Mouse (Mus musculus) midbrain, embryonic 13.5 days (tissue): Measurements from ENCODE around the gene Lamtor1. TPM values are rescaled to one million over a fixed set of nuclear protein-coding genes. Genes with fewer than 3 reads are reported as not detected.

Source experiments
- ATAC-seq: fragments of 200-750 bp; cut with Nextera tagmentation; 2 replicates; pipeline ENCODE4 v1.8.0; 2017; ENCODE audit warnings: mild to moderate bottlenecking, moderate TSS enrichment, moderate library complexity
- H3K27ac ChIP-seq: fragments of 300-500 bp; sonication (generic); 2 replicates; pipeline ENCODE4 v1.5.1; 2015; ENCODE audit warnings: inconsistent platforms, mild to moderate bottlenecking, moderate library complexity
- H3K27me3 ChIP-seq: fragments of 300-500 bp; sonication (generic); 2 replicates; pipeline ENCODE4 v1.6.1; 2015; ENCODE audit warnings: mild to moderate bottlenecking, inconsistent platforms
- H3K36me3 ChIP-seq: fragments of 300-500 bp; sonication (generic); 2 replicates; pipeline ENCODE4 v1.6.1; 2015; ENCODE audit warnings: mild to moderate bottlenecking, inconsistent platforms
- H3K4me1 ChIP-seq: fragments of 300-500 bp; sonication (generic); replicated peaks from 2 replicates; pipeline ENCODE4 v1.6.1; 2015; ENCODE audit warnings: inconsistent platforms
- H3K4me2 ChIP-seq: fragments of 300-500 bp; sonication (generic); replicated peaks from 2 replicates; pipeline ENCODE4 v1.6.1; 2015; ENCODE audit warnings: moderate library complexity, mild to moderate bottlenecking, inconsistent platforms
- H3K4me3 ChIP-seq: fragments of 300-500 bp; sonication (generic); replicated peaks from 2 replicates; pipeline ENCODE4 v1.5.1; 2015; ENCODE audit warnings: mild to moderate bottlenecking, inconsistent platforms
- H3K9ac ChIP-seq: fragments of 300-500 bp; sonication (generic); replicated peaks from 2 replicates; pipeline ENCODE4 v1.6.1; 2015; ENCODE audit warnings: mild to moderate bottlenecking, inconsistent platforms
- H3K9me3 ChIP-seq: fragments of 300-500 bp; sonication (generic); 2 replicates; pipeline ENCODE4 v1.6.1; 2016; ENCODE audit warnings: mild to moderate bottlenecking, inconsistent platforms
- WGBS: fragments of 180-500 bp; shearing (Covaris S2); methylation state at CpG from one replicate; pipeline ENCODE4 v1.1.7; 2015; 5-methylcytosine and 5-hydroxymethylcytosine counted together
- polyA plus RNA-seq: library from polyadenylated mRNA; unstranded; fragments of >200 nt; fragmentation: Nextera tagmentation; extraction: Ambion mirVana; gene quantifications from 2 replicates; pipeline ENCODE4 v1.2.1, GENCODE M21; 2015

The Lamtor1 gene
- polyA plus RNA-seq, 1 experiment from 2014 or later, result 158 TPM

DNA sequence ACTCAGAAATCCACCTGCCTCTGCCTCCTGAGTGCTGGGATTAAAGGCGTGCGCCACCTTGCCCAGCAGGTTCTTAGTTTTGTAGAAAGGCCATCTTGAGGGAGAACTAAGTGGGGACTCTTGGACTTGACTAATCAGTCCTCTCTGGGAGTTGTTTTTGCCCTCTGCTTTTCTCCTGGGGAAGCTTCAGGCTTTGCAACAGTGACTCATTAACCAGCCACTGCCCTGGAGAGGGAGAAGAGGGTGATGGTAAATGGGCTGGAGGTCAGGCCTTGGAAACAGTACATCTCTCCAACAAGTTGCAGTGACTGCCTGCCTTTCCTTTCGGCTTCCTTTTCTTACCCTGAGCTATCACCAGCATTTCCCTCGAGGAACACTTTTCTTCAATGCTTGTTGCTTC is 58.8 kb downstream of the Lamtor1 start:
- Histone ChIP-seq H3K27me3 (no peaks in the 10 kb centered on the region), H3K36me3 (no peaks in the 10 kb centered on the region), H3K9me3 (no peaks in the 10 kb centered on the region), H3K4me2 (no peak overlapping the region), H3K4me1 (peaks cover 14% of the 10 kb centered on the region), H3K9ac (no peak overlapping the region), H3K4me3 (no peak overlapping the region), H3K27ac (no peak overlapping the region)
- no peak for ATAC-seq
- WGBS, result 89% methylated on average over 4 of the region's 4 CpGs

DNA sequence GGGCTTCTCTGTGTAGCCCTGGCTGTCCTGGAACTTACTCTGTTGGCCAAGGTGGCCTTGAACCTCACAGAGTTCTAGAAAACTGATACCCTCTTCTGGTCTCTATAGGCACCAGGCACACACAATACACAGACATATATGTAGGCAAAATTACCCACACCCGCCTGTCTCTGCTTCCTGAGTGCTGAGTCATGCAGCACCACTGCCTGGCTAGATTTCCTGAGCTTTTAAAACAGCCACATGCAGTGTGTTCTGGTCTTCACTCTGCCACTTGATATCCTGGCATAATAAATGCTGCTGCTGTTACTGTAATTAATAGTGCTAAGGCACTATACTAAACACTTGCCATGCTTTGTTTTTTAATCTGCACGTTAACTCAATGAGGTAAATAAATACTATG is 59.9 kb downstream of the Lamtor1 start:
- Histone ChIP-seq H3K4me2 (no peak overlapping the region), H3K4me3 (no peak overlapping the region), H3K9ac (no peak overlapping the region), H3K27me3 (no peaks in the 10 kb centered on the region), H3K36me3 (no peaks in the 10 kb centered on the region), H3K27ac (no peak overlapping the region), H3K4me1 (peaks cover 15% of the 10 kb centered on the region), H3K9me3 (no peaks in the 10 kb centered on the region)
- WGBS, result 92% methylated on average over 2 of the region's 2 CpGs
- no peak for ATAC-seq

DNA sequence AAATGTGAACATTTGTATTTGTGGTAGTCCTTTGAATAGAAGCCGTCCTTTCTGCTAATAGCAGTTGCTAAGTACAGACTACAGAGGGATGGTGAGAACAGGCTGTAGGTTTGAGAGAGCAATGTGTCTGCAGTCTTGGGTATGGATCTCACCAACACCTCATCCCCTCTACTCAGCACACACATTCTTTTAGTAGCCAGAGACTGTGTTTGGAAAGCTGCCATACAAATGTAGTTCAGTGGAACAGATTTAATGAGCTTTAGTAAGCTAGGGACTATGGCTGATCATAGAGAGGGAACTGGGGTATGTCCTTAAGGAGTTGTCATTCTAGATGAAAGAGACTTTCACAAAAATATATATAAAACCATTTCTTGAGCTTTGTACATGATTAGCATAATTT is 61.6 kb downstream of the Lamtor1 start:
- Histone ChIP-seq H3K27me3 (no peaks in the 10 kb centered on the region), H3K4me2 (no peak overlapping the region), H3K27ac (no peak overlapping the region), H3K9ac (no peak overlapping the region), H3K9me3 (no peaks in the 10 kb centered on the region), H3K36me3 (no peaks in the 10 kb centered on the region), H3K4me1 (peaks cover 27% of the 10 kb centered on the region), H3K4me3 (no peak overlapping the region)
- WGBS, result 92% methylated on average over 1 of the region's 1 CpGs
- no peak for ATAC-seq

DNA sequence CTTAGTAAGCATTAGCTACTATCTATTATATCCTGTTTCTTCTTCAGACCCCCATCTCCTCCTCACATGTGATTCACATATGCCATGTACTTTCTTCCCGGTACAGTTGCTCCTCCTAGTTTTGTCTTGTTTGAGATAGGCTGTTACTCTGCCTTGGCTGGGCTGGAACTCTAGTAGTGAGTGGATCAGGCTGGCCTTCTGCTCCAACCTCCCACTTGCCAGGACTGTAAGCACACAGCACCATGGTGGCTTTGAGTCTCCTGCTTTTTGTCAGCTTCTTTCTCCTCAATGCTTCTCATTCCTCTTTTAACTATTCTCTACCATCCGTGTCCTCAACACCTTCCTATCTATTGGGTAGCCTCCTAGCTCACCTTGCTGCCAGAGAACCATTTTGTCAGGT is 63.0 kb downstream of the Lamtor1 start:
- Histone ChIP-seq H3K36me3 (no peaks in the 10 kb centered on the region), H3K27ac (peak overlapping the region; percentile 100), H3K9me3 (no peaks in the 10 kb centered on the region), H3K4me3 (peak overlapping the region; percentile 79), H3K4me2 (peak overlapping the region; percentile 64), H3K27me3 (no peaks in the 10 kb centered on the region), H3K9ac (peak overlapping the region; percentile 96; the same call in 1 of the 2 replicates), H3K4me1 (peaks cover 42% of the 10 kb centered on the region)
- WGBS, result 55% methylated on average over 2 of the region's 2 CpGs
- no peak for ATAC-seq

DNA sequence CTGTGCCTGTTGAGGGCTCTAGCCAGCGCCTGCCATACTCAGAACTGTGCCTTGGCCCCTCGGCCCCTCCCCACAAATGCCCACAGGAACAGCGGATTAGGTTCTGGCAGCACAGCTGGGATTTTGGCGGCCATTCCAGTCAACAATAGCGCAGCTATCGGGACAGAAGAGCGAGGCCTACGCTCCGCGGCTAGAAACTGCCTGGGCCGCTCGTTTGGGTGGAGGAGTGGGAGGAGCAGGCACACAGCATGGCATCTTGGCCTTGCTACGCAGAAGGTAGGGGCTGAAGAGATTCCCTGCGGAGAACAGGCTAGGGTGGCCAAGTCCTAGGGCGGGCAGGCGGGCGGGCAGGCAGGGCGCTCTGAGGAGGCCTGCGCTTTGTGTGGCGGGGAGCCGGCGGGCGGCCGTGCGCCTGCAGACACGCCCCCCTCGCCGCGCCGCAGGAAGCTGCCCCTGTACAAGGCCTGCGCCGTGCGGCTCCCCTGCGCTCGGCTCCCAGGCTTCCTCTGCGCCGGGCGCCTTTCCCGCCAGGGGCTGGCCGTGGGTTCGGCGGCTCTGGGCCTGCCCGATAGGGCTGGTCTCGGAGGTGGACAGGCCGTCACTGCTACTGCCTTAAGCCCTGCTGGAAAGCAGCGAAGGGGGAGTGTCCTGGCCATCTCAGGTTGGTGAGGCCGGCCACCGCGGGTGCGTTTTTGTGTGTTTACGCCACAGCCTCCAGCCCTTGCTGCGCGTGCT is 64.2 kb downstream of the Lamtor1 start:
- Histone ChIP-seq H3K36me3 (no peaks in the 10 kb centered on the region), H3K27me3 (no peaks in the 10 kb centered on the region), H3K27ac (peak overlapping the region; percentile 100), H3K4me2 (peak overlapping the region; percentile 64), H3K4me1 (peaks cover 50% of the 10 kb centered on the region), H3K9me3 (no peaks in the 10 kb centered on the region), H3K4me3 (peak overlapping the region; percentile 79), H3K9ac (peak overlapping the region; percentile 96)
- WGBS, result 0% methylated on average over 50 of the region's 53 CpGs
- peak; percentile 96 for ATAC-seq

DNA sequence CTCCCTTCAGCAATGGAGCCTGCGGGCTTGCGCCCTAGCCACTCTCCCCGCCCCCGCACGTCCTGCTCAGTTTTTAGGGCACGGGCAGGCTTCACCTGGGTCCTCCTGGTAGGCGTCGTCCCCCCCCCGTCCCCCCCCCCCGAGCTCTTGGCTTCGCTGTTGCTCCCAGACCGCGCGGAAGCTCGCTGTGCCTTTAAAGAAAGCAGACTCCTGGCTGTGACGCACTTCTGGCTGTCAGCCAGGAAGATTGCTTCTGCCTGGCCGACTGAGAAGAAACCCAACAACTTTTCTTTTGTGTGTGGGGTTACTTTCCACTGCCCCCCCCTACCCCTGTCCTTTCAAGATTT is 64.7 kb downstream of the Lamtor1 start:
- Histone ChIP-seq H3K9me3 (no peaks in the 10 kb centered on the region), H3K36me3 (no peaks in the 10 kb centered on the region), H3K4me1 (peaks cover 50% of the 10 kb centered on the region), H3K9ac (peak overlapping the region; percentile 96), H3K4me3 (peak overlapping the region; percentile 79), H3K27ac (peak overlapping the region; percentile 100), H3K4me2 (peak overlapping the region; percentile 64), H3K27me3 (no peaks in the 10 kb centered on the region)
- 0% methylated on average over 13 of the region's 17 CpGs for WGBS
- peak; percentile 78 for ATAC-seq

DNA sequence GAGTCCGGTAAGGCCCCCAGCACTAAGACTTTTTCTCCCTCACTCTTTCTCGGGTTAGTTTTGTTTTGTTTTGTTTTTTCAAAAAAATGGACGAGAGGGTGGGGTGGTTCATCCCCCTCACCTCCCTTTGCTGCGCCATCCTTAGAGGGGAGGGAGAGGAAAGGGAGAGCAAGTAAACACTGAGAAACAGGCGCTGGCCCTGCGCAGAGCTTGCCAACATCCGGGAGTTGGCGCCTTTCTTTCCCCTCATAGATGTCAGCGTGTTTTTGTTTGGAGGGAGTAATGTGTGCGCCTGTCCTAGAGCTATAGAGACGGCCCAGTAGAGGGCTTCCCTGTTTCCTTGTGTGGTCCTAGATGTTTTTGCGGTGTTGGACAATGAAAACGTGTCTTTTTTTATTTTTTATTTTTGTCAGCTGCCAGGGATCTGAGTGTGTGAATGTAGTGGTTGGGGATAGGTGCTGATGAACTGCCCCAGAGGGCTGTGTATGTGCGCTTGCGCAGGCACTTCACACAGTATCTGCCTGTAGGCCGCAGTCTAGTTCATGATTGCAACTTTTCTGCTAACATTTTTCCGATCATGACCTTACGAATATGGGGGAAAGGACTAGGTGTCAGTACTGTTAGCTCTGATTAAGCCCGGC is 65.2 kb downstream of the Lamtor1 start:
- peak; percentile 71 for ATAC-seq
- WGBS, result 3% methylated on average over 19 of the region's 19 CpGs
- peaks cover 50% of the 10 kb centered on the region for H3K4me1 ChIP-seq

DNA sequence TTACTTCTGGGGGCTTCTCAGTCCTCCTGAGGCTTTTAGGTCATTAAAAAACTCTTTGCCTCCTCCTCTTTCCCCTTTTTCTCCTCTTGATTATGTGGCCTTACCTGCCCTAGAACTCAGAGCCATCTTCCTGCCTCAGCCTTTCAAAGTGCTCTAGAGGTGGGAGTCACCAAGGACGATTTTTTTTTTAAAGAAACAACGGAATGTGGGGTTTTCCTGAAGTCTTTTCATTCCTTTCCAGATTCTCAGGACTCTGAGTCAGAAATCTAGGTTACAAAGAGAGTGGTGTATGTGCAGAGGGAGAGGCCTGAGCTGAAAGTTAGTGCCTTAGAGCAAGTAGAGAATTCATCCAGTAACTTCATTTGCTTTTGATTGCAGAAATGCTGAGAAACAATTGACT is 66.0 kb downstream of the Lamtor1 start:
- Histone ChIP-seq H3K27me3 (no peaks in the 10 kb centered on the region), H3K36me3 (peaks cover 4% of the 10 kb centered on the region), H3K4me2 (peak overlapping the region; percentile 64), H3K9ac (peak overlapping the region; percentile 96), H3K9me3 (no peaks in the 10 kb centered on the region), H3K4me1 (peaks cover 50% of the 10 kb centered on the region), H3K4me3 (peak overlapping the region; percentile 79), H3K27ac (peak overlapping the region; percentile 100)
- ATAC-seq, result no peak
- WGBS, result 57% methylated on average over 2 of the region's 2 CpGs

More for the DNA sequence above, 65.2 kb downstream of the Lamtor1 start:
- Histone ChIP-seq H3K4me3 (peak overlapping the region; percentile 79), H3K4me2 (peak overlapping the region; percentile 64), H3K9me3 (no peaks in the 10 kb centered on the region), H3K36me3 (peaks cover under 1% of the 10 kb centered on the region), H3K27me3 (no peaks in the 10 kb centered on the region), H3K9ac (peak overlapping the region; percentile 96), H3K27ac (peak overlapping the region; percentile 100)

- Histone ChIP-seq H3K4me2 (no peak overlapping the region), H3K9ac (no peak overlapping the region), H3K4me3 (no peak overlapping the region), H3K27ac (no peak overlapping the region), H3K9me3 (no peaks in the 10 kb centered on the region), H3K27me3 (no peaks in the 10 kb centered on the region), H3K36me3 (peaks cover 13% of the 10 kb centered on the region), H3K4me1 (peaks cover 44% of the 10 kb centered on the region)
- no peak for ATAC-seq
- WGBS, result 87% methylated on average over 3 of the region's 3 CpGs
These were observed 68.0 kb downstream of the Lamtor1 start for GRCm38 (mm10) chr7:101973730-101974129.

GRCm38 (mm10) chr7:101974505-101974904 is 68.8 kb downstream of the Lamtor1 start:
- Histone ChIP-seq H3K4me2 (no peak overlapping the region), H3K27me3 (no peaks in the 10 kb centered on the region), H3K36me3 (peaks cover 13% of the 10 kb centered on the region), H3K27ac (peak overlapping the region; percentile 1; the same call in 1 of the 2 replicates), H3K4me1 (peaks cover 36% of the 10 kb centered on the region), H3K9ac (no peak overlapping the region), H3K9me3 (no peaks in the 10 kb centered on the region), H3K4me3 (no peak overlapping the region)
- WGBS, result 84% methylated on average over 2 of the region's 2 CpGs
- no peak for ATAC-seq
